Mouse (Mus musculus) spleen, postnatal 14 days (tissue): Measurements from ENCODE around the gene Gjc2.
A peak's percentile ranks its signal among the peaks of the same experiment; 100 is the strongest.
"Not testable (repeated sequence)": the region's sequence is repeated elsewhere in the genome, so short reads cannot be mapped to it uniquely, and the experiment has no call there.

ENCODE experiments used
- DNase-seq, 2 experiments: peaks; one replicate each; pipeline ENCODE4 v3.0.0; 2021 to 2022; ENCODE audit warnings: low spot score in 2 of 2

Gene Gjc2

DNA sequence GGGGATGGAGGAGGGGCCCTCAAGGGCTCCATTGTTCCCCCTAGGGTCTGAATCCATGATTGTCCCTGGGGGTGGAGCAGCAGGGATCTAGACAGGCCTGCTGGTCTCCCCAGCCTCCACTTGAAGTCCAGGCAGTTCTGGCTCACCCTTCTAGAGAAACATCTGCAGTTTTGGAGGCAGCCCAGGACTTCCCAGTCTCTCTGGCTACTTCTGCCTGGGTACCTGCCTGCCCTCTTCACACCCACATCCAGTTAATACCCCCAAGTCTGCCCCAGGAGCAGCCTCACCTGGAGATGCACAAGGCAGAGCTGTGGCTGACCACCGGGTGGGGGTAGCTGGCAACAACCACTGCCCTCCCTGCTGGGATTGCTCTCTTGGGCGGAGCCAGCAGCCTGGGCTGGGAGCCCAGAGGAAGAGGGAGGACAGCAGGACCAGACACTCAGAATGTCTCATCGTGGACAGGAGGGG is at the start of gene Gjc2:
Gjc2 (minus strand) TSS at position 350 of the 468 bp plus-strand sequence.
- DNase-seq = no peak

DNA sequence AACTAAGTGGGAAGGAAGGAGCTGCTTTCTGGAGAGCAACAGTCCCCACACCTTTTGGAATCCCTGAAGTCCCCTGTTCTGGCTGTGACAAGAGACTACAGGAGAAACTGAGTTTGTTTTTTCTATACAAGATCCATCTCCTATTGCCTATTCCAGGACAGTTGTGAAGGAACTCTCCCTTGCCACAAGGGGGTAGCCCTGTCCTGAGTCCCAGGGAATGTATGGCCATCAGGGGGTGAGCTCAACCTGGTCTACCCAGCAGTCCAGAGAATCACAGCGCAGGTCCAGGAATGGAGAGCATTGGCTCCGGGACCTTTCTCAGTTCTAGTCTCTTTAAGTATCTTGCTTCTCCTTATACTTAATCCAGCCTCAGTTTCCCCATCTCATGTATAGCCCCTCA is 49.8 kb upstream of the Gjc2 start:
- DNase-seq = no peak

DNA sequence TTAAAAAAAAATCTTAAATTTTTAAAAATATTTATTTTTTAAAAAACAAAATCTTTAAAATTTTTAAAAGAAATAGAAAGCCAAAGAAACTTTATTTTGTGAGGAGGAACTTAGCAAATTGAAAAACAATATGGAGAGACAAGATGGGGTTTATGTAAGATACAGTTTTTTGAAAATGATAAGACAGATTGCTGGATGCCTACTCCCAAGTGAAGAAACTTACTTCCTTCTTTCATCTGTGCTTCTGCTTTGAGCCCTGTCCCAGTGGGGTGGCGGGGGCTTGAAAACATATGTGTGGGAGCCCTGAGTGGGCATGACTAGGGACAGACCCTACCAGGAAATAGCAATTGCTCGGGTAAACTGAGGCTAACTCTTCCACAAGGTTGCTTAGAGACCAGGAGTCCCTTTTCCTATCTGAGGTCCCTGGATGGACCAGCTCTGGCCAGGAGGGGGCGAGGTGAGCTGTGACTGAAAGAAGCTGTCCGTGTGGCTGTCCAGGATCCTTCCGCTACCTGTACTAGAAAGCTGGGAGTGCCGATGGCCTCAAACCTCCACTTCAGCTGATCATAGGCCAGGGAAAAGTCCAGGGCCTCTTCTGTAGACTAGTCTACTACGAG is 47.2 kb upstream of the Gjc2 start:
- DNase-seq = peak; percentile 36 to 60

DNA sequence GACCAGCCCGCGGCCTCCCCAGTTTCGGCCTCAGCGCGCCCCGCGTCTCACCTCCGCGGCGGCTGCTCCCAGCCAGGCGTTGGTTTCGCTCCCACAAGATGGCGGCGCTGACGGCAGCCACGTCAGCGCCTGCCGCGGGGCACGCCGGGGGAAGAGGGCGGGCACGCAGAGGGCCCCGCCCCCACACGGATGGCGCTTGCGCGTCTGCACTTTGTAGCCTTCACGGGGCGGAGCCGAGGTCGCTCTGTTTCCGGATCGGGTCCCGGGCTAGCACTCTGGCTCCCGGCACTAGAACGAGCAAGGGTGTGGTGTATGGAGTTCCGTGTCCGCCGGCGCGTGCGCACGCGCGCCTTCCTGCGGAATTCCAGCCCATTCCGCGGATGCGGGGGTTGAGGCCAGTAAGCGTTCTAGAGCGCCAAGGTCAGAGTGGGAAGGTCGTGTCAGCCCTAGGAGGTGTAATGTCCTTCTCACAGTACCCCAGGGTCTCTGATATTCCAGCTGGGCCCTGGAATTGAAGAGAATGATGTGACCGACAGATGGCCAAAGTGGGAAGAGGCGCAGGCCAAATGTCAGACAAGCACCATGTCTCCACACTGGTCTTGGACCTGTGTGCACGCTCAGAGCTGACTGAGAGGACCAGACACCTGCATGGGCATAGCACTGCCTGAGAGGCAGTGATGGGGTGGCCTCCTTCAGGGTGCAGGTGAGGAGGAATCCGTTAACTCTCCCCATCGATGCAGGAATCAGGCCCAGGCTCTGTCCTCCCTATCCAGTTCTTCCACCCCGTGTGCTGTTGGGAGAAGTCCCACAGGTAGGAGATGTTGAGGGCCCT is 45.3 kb upstream of the Gjc2 start, which contains the start of gene Arf1:
Arf1 (minus strand) TSS at position 149 of the 832 bp plus-strand sequence.
- peak; percentile 96 to 97 for DNase-seq

DNA sequence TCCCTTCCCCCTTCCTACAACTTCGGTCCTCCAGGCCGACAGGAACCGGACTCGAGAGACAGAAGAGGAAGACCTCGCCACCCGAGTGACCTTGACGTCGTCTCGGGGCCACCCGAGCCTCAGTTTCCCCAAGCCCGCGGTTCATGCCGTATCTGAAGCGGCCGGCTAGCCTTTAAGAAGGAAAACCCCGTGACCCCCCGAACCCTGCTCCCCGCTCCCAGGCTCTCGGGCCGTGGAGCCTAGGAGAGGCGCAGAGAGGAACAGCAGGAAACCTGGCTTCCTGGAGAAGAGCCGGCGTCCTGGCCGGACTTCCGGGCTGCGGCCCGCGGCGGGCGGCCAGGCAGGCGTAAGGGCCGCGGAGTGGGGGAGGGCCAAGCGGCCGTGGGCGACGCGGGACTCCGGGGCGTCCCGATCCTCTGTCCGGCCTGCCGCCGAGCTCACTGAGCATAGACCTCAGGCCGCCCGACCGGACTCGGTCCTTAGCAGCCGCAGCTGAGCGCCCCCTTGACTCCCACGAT is 44.6 kb upstream of the Gjc2 start:
- DNase-seq = peak in 1 of 2 experiments; percentile 21

DNA sequence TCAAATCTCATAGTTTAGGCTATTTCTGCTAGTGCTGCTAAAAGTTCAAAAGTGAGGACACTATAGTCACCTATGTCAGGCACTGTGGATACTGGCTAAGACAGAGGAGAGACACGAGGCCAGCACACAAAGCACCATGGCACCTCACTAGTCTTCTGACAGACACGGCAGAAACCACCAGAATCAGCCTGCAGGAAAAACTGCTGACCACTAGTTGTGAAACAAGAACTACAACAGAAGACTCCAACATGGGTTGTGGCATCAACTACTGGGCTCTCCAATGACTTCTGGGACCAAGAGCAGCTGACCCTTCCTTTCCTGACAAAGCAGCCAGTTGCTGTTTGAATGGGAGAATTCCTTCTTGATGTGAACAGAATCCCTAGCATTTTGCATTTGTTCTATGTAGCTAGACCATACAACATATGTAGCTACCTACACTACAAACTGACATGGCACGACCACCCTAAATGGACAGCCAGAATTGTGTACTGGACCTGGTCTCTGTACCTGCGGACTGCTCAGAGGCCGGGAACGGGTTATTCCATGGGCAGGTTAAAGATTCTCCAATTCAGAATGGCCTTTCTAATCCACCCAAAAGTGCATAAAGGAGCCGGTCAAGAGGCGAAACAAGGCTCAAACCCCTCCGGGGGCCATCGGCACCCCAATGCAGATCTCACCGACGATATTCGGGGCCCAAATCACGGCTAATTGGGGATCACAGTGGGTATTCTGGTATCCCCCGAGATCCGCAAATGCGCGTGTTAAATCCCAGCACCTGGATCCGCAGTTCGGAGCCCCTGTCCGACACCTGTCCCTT is 44.0 kb upstream of the Gjc2 start:
- DNase-seq = no peak

DNA sequence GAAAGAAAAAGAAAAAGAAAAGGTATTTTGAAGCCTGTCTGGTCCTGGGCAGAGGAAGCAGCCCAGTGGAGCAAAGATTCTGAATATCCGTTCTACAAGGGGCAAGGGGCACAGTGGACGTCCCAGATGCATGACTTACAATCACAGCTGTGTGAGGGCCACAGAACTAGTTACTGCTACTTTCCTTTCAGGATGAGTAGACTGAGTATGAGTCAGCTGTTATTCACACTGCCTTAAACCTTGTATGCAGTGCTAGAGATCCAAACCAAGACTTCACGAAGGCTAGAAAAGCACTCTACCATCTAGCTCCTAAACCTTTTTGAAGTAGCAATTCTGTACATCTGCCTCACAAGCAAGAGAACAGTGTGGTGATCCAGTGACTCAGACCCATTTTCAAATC is 43.2 kb upstream of the Gjc2 start:
- DNase-seq = no peak

DNA sequence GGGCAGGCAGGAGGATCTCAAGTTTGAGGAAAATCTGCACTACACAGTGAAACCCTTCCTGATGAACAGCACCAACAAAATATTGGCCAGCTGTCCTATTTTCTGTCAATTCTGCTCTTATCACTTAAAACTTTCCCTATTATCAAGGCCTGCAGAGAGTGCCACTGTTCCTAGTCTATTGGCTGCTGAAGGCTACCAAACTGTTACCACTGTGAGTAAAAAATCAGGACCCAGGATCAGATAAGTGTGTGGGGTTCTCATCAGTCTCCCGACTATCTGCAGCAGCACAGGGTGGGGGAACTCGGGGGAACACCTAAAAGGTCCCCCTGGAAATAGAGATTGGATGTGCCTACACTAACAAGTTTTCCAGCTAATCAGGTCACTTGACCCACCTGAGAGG is 42.2 kb upstream of the Gjc2 start:
- no peak for DNase-seq

DNA sequence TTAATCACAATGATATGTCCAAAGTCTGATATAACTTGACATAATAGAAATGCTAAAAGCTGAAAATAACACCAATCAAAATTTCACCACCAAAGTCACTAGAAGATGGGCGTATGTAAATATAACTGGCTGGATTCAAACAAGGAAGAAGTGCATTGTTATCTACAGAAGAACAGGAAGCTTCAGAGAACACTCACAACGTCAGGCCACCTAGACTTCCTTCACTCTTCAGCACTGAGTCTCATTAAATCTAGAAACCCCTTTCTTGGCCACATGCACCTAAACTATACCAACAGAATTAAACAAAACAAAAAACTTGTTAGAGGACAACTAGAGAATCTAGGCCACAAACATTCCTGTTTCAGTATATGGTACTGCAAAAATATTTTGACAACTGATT is 41.5 kb upstream of the Gjc2 start:
- DNase-seq = no peak

DNA sequence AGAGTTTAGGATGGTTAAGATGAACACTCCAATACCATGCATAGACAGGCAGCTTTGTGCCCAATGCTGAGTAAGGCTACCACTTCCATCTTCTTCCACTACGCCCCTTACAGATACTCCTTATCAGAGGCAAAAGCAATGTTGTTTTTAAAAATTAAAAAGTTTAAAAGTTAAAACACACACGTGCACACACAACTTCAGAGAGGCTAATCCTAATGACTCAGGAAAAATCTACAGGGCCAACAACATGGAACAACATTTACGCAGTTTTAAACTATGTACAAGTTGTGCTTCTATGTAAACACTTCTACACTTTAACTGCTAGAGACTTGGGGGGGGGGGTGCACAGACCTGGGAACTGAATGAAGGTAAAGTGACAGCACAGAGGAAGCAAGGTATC is 41.0 kb upstream of the Gjc2 start:
- no peak for DNase-seq

DNA sequence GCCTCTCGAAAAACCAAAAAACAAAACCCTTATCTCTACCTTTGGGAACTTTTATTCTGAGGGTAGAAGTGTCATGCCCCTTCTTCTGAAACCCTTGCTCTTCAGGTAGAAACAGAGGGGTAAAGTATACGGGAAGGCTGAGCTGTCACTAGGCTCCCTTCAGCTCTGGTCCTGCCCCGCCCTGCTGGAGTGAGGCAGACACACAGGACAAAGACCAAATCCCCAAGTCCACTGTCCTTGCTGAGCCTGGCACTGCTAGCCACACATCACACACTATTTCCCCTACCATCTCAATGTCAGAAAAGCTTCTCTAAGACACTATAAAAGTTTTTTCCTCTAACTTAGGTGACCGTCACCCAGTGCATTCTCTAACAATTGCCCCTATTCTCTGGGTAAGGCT is 39.3 kb upstream of the Gjc2 start:
- DNase-seq = no peak

DNA sequence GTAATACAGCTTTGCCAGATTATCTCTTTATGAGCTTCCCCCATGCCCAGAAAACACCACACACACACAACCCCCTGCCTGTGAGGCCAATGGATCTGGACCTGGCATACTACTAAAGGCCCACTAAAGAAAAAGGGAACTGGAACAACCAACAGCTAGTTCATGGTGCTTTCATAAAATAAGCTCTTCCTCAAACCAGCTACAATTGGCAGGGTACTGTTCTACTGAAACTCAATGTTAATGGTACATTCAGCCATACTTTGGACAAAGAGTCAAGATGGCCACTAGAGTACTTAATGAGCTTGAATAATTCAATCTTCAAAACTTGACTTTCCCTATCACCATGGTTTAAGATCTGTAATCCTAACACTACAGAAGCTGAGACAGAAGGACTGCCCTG is 38.6 kb upstream of the Gjc2 start:
- DNase-seq = no peak

DNA sequence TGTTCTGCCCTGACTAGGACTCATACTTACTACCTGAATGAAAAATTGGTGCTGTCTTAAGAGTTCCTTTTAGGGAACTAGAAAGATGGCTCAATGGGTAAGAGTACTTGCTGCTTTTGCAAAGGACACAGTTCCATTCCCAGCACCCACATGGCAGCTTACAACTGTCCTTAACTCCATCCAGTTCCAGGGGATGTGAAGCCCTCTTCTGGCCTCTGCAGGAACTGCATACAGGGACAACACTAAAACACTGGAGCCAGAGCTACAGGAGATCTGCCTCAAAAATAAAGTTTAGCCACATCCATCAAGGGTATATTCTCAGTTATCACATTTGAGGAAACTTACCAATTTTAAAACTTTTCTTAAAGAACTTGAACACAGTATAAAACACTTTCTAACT is 36.1 kb upstream of the Gjc2 start:
- peak in 1 of 2 experiments; percentile 51 for DNase-seq

DNA sequence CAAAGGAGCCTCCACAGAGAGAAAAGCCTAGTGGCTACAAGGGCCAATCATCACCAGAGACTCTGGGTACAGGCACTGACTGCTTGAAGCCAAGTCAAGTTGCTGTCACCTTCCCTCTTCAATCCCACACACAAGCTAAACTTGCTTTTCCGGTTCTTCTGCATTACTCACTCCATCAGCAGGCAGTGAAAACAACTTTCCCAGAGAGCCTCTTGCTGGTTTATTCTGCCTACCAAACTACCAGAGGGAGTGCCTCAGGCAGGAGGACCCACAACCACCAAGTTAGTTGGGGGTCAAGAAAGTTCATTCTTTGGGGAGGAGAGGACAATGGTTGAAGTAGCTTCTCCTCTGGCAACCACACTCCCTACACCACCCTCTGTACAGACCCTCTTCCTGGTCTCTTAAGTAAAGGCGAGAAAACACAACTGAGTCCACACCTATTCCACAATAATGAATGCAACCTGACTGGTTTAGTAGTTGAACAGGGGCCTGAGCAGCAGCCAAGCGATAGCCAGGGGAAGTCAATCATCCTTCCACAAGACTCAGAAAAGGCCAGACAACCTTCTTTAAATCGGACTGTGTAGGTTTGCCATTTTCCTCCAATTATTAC is 35.5 kb upstream of the Gjc2 start:
- no peak for DNase-seq

DNA sequence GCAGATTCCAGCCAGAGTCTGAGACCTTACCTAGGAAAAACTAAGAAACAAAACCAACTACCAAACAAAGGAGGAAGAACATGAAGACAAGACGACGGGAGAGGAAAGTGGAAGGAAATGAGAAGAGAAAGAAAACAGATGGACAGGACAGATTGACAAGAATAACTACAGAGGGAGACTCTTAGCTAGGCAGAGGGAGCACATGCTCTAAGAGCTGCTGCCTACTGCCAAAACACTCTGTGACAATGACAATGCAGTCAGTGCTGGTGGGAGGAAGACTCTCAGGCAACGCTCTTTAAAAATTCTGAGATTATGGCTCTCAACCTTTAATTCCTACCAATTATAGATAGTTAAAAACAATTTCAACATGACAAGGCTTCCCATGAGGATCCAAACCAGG is 33.9 kb upstream of the Gjc2 start:
- DNase-seq = no peak

DNA sequence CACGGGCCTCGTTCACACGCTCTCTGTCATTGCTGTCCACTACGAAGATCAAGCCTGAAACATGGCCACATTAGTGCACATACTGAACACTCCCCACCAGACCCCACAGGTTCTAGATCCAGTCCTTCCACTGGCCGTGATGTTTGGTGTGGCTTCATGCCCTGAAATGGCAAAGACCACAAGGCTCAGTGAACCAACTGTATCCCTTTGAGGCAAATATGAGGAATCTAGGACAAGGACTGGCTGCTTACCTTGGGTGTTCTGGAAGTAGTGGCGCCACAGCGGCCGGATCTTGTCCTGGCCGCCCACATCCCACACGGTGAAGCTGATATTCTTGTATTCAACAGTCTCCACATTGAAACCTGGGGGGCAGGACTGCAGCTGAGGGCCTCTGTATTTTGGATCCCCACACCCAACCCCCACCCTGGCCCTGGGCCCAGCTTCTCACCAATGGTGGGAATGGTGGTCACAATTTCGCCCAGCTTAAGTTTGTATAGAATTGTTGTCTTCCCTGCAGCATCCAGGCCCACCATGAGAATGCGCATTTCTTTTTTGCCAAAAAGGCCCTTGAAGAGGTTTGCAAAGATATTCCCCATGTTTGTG is 30.0 kb upstream of the Gjc2 start:
- DNase-seq = no peak

DNA sequence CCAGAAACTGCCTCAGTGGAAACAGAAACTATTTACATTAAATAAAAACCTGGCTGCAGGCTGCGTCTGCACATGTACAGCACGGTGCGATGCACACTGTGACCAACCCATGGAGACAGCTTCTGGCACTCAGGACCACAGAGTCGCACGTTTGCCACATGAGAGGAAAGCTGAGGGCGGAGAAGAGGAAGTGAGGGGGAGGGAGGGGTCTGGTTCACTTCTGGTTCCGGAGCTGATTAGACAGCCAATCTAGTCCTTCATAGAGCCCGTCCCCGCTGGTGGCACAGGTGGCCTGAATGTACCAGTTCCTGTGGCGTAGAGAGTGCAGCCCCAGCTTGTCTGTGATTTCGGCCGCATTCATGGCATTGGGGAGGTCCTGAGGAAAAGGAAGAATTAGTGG is 29.3 kb upstream of the Gjc2 start:
- DNase-seq = not testable (repeated sequence)

DNA sequence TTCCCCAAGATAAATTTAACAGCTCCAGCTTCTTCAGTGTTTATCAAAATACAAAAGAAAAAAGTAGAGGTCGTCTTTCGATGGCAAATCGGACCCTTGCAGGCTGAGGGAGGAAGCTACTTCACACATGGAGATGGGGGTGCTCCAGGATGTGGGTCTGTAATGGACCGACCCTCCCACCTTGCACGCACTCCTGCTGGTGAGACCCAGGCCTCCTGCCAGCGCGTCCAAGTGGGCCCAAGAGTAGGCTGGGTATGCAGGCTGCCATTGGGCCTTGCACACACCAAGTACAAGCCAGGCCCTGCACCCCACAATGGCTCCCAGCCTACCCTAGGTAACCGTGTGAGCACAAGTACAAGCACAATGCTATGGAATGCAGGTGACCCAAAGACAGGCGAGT is 28.5 kb upstream of the Gjc2 start:
- not testable (repeated sequence) for DNase-seq

DNA sequence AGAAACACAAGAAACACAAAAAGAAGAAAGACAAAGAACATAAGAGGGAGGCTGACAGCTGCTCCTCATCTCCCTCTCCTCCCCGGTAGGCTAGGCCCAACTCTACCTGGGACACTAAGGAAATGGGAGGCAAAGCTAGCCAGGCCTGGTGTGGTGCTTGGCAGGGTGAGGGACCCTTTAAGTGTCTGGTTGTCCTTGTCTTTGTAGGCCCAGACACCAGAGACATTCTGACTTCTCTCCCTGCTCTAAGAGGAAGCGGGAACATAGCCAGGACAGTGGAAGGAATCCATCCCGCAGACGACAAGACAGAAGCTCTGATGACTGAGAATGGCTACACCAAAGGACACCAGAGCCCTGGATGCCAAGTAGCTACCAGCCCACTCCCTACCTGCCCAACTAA is 27.0 kb upstream of the Gjc2 start:
- DNase-seq = no peak

DNA sequence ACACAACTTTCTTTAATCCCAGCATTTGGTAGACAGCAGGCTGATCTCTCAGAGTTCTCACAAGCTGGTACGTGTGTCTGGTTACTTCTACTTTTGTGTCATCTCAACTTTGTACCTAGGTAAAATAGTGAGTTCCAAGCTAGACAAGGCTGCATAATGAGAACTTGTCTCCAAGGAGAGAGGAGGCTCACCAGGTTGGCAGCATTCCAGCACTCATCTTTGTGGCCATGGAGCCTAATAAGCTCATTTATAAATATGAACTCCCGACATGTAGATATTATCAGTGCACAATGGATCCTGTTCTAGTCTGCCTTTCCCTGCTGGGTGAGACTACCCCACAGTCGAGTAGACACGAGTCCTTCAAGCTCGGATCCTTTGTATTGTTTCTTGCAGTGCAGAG is 26.6 kb upstream of the Gjc2 start:
- no peak for DNase-seq

DNA sequence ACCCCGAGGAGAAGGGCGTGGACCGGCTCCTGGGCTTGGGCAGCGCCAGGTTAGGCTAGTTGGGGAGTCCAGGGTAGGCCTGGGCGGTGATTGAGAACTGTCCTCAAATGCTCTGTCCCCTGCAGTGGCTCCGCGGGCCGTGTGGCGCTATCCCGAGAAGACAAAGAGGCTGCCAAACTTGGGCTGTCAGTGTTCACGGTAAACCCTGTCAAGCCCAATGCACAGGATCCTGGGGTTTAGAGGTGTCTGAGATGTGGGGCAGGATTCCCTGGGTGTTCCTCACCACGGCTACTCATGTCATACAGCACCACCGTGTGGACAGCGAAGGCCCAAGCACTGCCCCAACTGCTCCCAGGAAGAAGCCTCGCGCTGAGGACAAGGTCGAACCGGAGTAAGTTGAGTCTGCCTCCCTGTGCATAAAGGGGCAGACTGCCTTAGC is 26.0 kb upstream of the Gjc2 start:
- peak; percentile 55 to 67 for DNase-seq
